In genomic region chr11:119863421-119863821, GRCm38 (mm10) we compare ENCODE assay signal across 7 mouse cellular contexts. TPM values are rescaled to one million over a fixed set of nuclear protein-coding genes. Genes with fewer than 3 reads are reported as not detected.
DNase-seq lines count a peak whose midpoint lies in the region; ATAC-seq and TF ChIP-seq lines count a peak whose summit lies in the region.

No protein-coding gene starts in this region.

- TF ChIP-seq POLR2A in bone marrow, adult 2 months (IDR thresholded peaks at IDR 0.05; ENCODE audit: borderline replicate concordance, control insufficient read depth, low read depth, low read length): no peak

- no peak overlapping the region for H3K9ac ChIP-seq in midbrain, embryonic 14.5 days (replicated peaks; ENCODE audit: low read length)
- H3K9ac ChIP-seq in midbrain, embryonic 13.5 days (replicated peaks): no peak overlapping the region
- H3K9ac ChIP-seq in heart, embryonic 15.5 days: no peak overlapping the region

- H3K4me3 ChIP-seq in midbrain, embryonic 14.5 days (replicated peaks; ENCODE audit: low read depth, low read length): no peak overlapping the region
- no peak overlapping the region for H3K4me3 ChIP-seq in midbrain, embryonic 13.5 days (replicated peaks)
- H3K4me3 ChIP-seq in bone marrow, adult 2 months (replicated peaks; ENCODE audit: control insufficient read depth, low read depth, low read length): peak overlapping the region; percentile 62
- no peak overlapping the region for H3K4me3 ChIP-seq in heart, embryonic 15.5 days

- DNase-seq in midbrain, embryonic 14.5 days: peak; percentile 33
- peak; percentile 17 for DNase-seq in lung, postnatal 14 days
- peak; percentile 15 for DNase-seq in yolk sac, embryonic 10.5 days (ENCODE audit: low spot score)
- no peak for DNase-seq in left cerebral cortex, postnatal 25 days (ENCODE audit: low spot score in 2 of 2)

- peaks cover 27% of the 10 kb centered on the region; the same call in 1 of the 2 replicates for H3K36me3 ChIP-seq in midbrain, embryonic 14.5 days (ENCODE audit: control insufficient read depth, insufficient read depth, low read length)
- H3K36me3 ChIP-seq in midbrain, embryonic 13.5 days: peaks cover 17% of the 10 kb centered on the region
- H3K36me3 ChIP-seq in heart, embryonic 15.5 days: peaks cover 19% of the 10 kb centered on the region

- intact Hi-C loops in left cerebral cortex, postnatal 25 days (cut with DNase I): loop anchor here (10.0 kb wide), 1 partner anchor 199 kb away; no protein-coding TSS in a partner anchor

- H3K4me2 ChIP-seq in midbrain, embryonic 14.5 days (ENCODE audit: low read length): no peak overlapping the region
- no peak overlapping the region for H3K4me2 ChIP-seq in midbrain, embryonic 13.5 days (replicated peaks)
- peak overlapping the region; percentile 6; the same call in 1 of the 2 replicates for H3K4me2 ChIP-seq in heart, embryonic 15.5 days

- no peaks in the 10 kb centered on the region; the same call in 1 of the 2 replicates for H3K4me1 ChIP-seq in midbrain, embryonic 14.5 days (ENCODE audit: control insufficient read depth, insufficient read depth, low read length)
- peaks cover 9% of the 10 kb centered on the region for H3K4me1 ChIP-seq in midbrain, embryonic 13.5 days (replicated peaks)
- H3K4me1 ChIP-seq in bone marrow, adult 2 months (ENCODE audit: control insufficient read depth, insufficient read depth, low read length): no peaks in the 10 kb centered on the region; the same call in 1 of the 2 replicates
- peaks cover 6% of the 10 kb centered on the region; the same call in 1 of the 2 replicates for H3K4me1 ChIP-seq in heart, embryonic 15.5 days (replicated peaks)

- no peaks in the 10 kb centered on the region for H3K27me3 ChIP-seq in midbrain, embryonic 14.5 days (ENCODE audit: control insufficient read depth, insufficient read depth, low read length)
- no peaks in the 10 kb centered on the region for H3K27me3 ChIP-seq in midbrain, embryonic 13.5 days
- H3K27me3 ChIP-seq in heart, embryonic 15.5 days: no peaks in the 10 kb centered on the region

- H3K9me3 ChIP-seq in midbrain, embryonic 14.5 days (ENCODE audit: control insufficient read depth, low read length): no peaks in the 10 kb centered on the region
- no peaks in the 10 kb centered on the region for H3K9me3 ChIP-seq in midbrain, embryonic 13.5 days
- no peaks in the 10 kb centered on the region for H3K9me3 ChIP-seq in heart, embryonic 15.5 days (replicated peaks)

- no peak overlapping the region for H3K27ac ChIP-seq in midbrain, embryonic 14.5 days (replicated peaks; ENCODE audit: low read depth, low read length)
- H3K27ac ChIP-seq in midbrain, embryonic 13.5 days: no peak overlapping the region
- H3K27ac ChIP-seq in bone marrow, adult 2 months (ENCODE audit: control insufficient read depth, insufficient read depth, low read depth, low read length, poor library complexity): peak overlapping the region; percentile 17; the same call in 1 of the 2 replicates
- no peak overlapping the region for H3K27ac ChIP-seq in heart, embryonic 15.5 days

- no peak for ATAC-seq in midbrain, embryonic 14.5 days (ENCODE audit: low FRiP score, low TSS enrichment)
- ATAC-seq in midbrain, embryonic 13.5 days: no peak
- ATAC-seq in heart, embryonic 15.5 days (replicated peaks; ENCODE audit: insufficient number of reproducible peaks, insufficient read depth, low FRiP score, low read depth): no peak; the same call in 1 of the 2 replicates

- WGBS in midbrain, embryonic 14.5 days: 40% methylated on average over 10 of the region's 10 CpGs
- WGBS in midbrain, embryonic 13.5 days: 49% methylated on average over 10 of the region's 10 CpGs
- 18% methylated on average over 10 of the region's 10 CpGs for WGBS in bone marrow, adult 2 months
- 34% methylated on average over 10 of the region's 10 CpGs for WGBS in heart, embryonic 15.5 days

- no peak for TF ChIP-seq CTCF in bone marrow, adult 2 months (IDR thresholded peaks at IDR 0.05; ENCODE audit: control insufficient read depth, insufficient read depth, low read length)

RNA-seq across cellular contexts. Expression of gene Chmp6, which starts 49.8 kb away (rescaled TPM):
- polyA plus RNA-seq in midbrain, embryonic 14.5 days (2014; fragmentation: Nextera tagmentation; extraction: Ambion mirVana): 100 and 104 TPM in 2 replicates
- 107 and 112 TPM in 2 replicates for polyA plus RNA-seq in midbrain, embryonic 13.5 days (2015; fragmentation: Nextera tagmentation; extraction: Ambion mirVana)
- 16.1 and 18.5 TPM in 2 replicates for polyA plus RNA-seq in bone marrow, adult 2 months (2011; ENCODE audit: insufficient read depth, insufficient read length, low replicate concordance, missing spikeins)
- 57.3 and 69.5 TPM in 2 replicates for polyA plus RNA-seq in heart, embryonic 15.5 days (2015; fragmentation: Nextera tagmentation; extraction: Ambion mirVana)
- 10 to 100 TPM; 44.8 to 47.8 TPM for total RNA-seq in left cerebral cortex, postnatal 25 days (2021)

Comparison
In these comparisons a context has a peak if more than half of its experiments do, and no peak if none do; other contexts are left out.
1. DNase-seq: peak in midbrain, embryonic 14.5 days (single experiment), lung, postnatal 14 days (single experiment) and yolk sac, embryonic 10.5 days (single experiment); none in left cerebral cortex, postnatal 25 days (0 of 2).